Mouse (Mus musculus) heart, adult 2 months (tissue): ENCODE data around the gene Masp2. TPM values are rescaled to one million over a fixed set of nuclear protein-coding genes. Genes with fewer than 3 reads are reported as not detected.
A peak's percentile ranks its signal among the peaks of the same experiment; 100 is the strongest.

Experiments used
- DNase-seq, 2 experiments: peaks; one replicate each; pipeline ENCODE4 v3.0.0; 2021
- H3K27ac ChIP-seq: fragments of 200-600 bp; 2 replicates; pipeline ENCODE4 v1.8.1; 2022
- H3K27me3 ChIP-seq: fragments of 200-500 bp; 2 replicates; pipeline ENCODE4 v1.6.1; 2012; ENCODE audit warnings: mild to moderate bottlenecking, low read length, inconsistent platforms, mixed read lengths; ENCODE audit not compliant: control insufficient read depth, insufficient read depth
- H3K36me3 ChIP-seq: fragments of 200-500 bp; 2 replicates; pipeline ENCODE4 v1.6.1; 2012; ENCODE audit warnings: low read length, inconsistent platforms; ENCODE audit not compliant: control insufficient read depth, insufficient read depth
- H3K4me1 ChIP-seq: fragments of 200-500 bp; 2 replicates; pipeline ENCODE4 v1.6.1; 2011; ENCODE audit warnings: low read length; ENCODE audit not compliant: control insufficient read depth, insufficient read depth
- H3K4me3 ChIP-seq: fragments of 200-600 bp; 2 replicates; pipeline ENCODE4 v1.8.1; 2022
- H3K79me2 ChIP-seq: fragments of 200-500 bp; replicated peaks from 2 replicates; pipeline ENCODE4 v1.6.1; 2012; ENCODE audit warnings: mild to moderate bottlenecking, inconsistent platforms, low read length, moderate library complexity, mixed read lengths; ENCODE audit not compliant: control insufficient read depth, insufficient read depth
- H3K9ac ChIP-seq: fragments of 200-500 bp; 2 replicates; pipeline ENCODE4 v1.6.1; 2012; ENCODE audit warnings: low read depth, mild to moderate bottlenecking, control low read depth, inconsistent platforms, low read length, mixed read lengths
- CTCF ChIP-seq: fragments of 200-600 bp; IDR thresholded peaks from 2 replicates; pipeline ENCODE4 v1.8.1; 2022; ENCODE audit warnings: antibody characterized with exemption, mild to moderate bottlenecking, moderate library complexity
- EP300 ChIP-seq: fragments of 200-500 bp; IDR thresholded peaks from 2 replicates; pipeline ENCODE4 v1.6.1; 2011; ENCODE audit warnings: low read depth, low read length, control low read depth; ENCODE audit not compliant: insufficient read depth
- POLR2A ChIP-seq: fragments of 200-500 bp; IDR thresholded peaks from 2 replicates; pipeline ENCODE4 v1.6.1; 2011; ENCODE audit warnings: mild to moderate bottlenecking, low read depth, low read length, control low read depth; ENCODE audit not compliant: insufficient read depth
- WGBS: fragments of 180-500 bp; shearing (Covaris S2); methylation state at CpG from one replicate; pipeline ENCODE4 v1.1.7; 2018; 5-methylcytosine and 5-hydroxymethylcytosine counted together
- intact Hi-C: fragments of 180-260 bp; cut with DNase I; formaldehyde crosslinking; loops from one replicate; pipeline ENCODE4 v1.15.1; 2025
- polyA plus RNA-seq: library from polyadenylated mRNA; depleted of rRNA; stranded (reverse); fragments of >200 nt; gene quantifications from 2 replicates; pipeline ENCODE4 v1.2.3, GENCODE M21; 2012
- total RNA-seq, 2 experiments: library from RNA; stranded (reverse); gene quantifications; 2 replicates each; pipeline ENCODE4 v1.2.3; 2021

The Masp2 gene
- total and polyA plus RNA-seq, 3 experiments: 0.29 to 2.3 (median 0.52) TPM

DNA sequence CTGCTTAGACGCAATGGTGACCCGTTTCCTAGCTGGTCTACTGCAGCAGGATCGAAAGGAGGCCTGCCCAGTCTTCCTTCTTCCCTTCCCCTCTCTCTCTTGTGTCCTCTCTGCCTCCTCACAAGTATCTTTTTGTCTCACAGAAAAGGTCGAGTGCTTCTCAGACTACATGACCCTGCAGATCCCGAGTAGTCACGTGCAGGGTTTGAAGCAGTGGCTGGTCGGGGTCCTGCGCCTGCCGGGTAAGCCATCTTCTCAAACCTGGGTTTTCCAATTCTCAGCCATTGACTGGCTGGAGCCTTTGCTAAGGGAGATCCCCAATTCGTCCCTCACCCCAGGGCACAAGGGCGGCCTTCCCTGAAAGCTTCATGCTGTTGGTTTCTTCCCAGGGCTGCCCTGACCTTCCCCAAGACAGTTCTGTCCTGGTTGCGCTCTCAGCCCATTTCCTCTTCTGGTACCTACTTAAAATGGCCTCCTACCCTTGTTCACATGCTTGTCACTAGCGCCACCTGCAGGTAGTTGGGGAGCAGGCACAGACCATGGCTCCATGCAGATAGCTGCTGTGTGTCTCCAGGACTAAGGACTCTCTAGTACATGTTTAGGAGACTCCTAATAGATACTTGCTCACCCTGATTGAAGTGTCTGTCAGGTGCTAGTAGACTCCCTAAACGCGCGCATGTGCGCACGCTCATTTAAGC is 52.5 kb downstream of the Masp2 start:
- Histone ChIP-seq H3K27me3 (no peaks in the 10 kb centered on the region; the same call in 1 of the 2 replicates), H3K9ac (no peak overlapping the region), H3K36me3 (no peaks in the 10 kb centered on the region), H3K4me1 (no peaks in the 10 kb centered on the region), H3K4me3 (no peak overlapping the region), H3K79me2 (no peaks in the 10 kb centered on the region), H3K27ac (no peak overlapping the region)
- intact Hi-C loops: no loop called here
- TF ChIP-seq CTCF (peak; percentile 44), POLR2A (no peak), EP300 (no peak)
- no peak for DNase-seq
- WGBS: 84% methylated on average over 18 of the region's 18 CpGs

- Histone ChIP-seq H3K4me1 (no peaks in the 10 kb centered on the region), H3K4me3 (no peak overlapping the region), H3K79me2 (no peaks in the 10 kb centered on the region), H3K27me3 (no peaks in the 10 kb centered on the region; the same call in 1 of the 2 replicates), H3K27ac (no peak overlapping the region), H3K9ac (no peak overlapping the region), H3K36me3 (no peaks in the 10 kb centered on the region)
- DNase-seq: no peak
- 52% methylated on average over 15 of the region's 15 CpGs for WGBS
- TF ChIP-seq CTCF (no peak), POLR2A (no peak), EP300 (no peak)
- intact Hi-C loops: no loop called here
These were observed 54.4 kb downstream of the Masp2 start for GRCm38 (mm10) chr4:148656691-148657258.

DNA sequence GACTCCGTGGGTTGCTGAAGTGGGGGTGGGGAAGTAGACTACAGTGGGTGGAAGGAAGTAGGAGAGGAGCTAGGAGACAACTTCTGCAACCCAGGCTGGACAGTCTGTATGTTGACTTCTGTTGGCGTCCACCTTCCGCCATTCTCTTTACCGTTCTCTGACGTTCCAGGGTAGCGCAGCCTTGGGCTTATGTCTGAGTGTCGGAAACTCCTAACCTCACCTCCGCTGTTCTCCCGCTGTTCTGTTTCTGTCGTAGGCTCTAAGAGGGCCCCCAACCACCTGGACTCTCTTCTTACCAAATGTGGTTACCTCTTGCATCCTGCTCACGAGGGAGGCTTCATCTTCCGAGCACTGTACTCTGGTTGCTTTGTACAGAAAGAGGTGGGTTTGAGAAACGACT is 55.4 kb downstream of the Masp2 start:
- no peaks in the 10 kb centered on the region; the same call in 1 of the 2 replicates for H3K27me3 ChIP-seq
- intact Hi-C loops: no loop called here
- no peak for DNase-seq
- no peaks in the 10 kb centered on the region for H3K4me1 ChIP-seq
- H3K79me2 ChIP-seq: no peaks in the 10 kb centered on the region
- no peak overlapping the region for H3K4me3 ChIP-seq
- no peak overlapping the region for H3K9ac ChIP-seq
- no peaks in the 10 kb centered on the region for H3K36me3 ChIP-seq
- no peak for TF ChIP-seq CTCF
- no peak for TF ChIP-seq EP300
- no peak for TF ChIP-seq POLR2A
- no peak overlapping the region for H3K27ac ChIP-seq
- 79% methylated on average over 13 of the region's 13 CpGs for WGBS

DNA sequence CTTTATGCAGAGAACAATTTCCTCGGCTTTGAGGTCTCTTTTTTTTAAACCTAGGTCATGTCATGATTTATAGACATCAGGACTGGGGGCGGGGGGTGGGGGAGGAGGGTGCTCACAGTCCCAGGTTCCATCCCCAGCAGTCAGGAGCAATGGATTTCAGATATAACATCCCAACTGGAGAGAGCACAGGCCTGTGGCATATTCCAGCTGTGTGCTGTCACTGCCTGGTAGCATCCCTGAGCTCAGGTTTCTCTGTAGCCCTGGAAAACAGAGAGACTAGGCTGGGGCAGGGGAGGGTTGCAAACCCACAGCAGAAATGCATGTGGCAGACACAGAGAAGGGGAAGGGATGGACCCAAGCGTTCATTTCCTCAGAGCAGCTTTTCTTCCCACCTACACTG is 57.8 kb downstream of the Masp2 start:
- Histone ChIP-seq H3K79me2 (no peaks in the 10 kb centered on the region), H3K4me3 (no peak overlapping the region), H3K36me3 (no peaks in the 10 kb centered on the region), H3K9ac (no peak overlapping the region), H3K27ac (no peak overlapping the region), H3K4me1 (no peaks in the 10 kb centered on the region), H3K27me3 (no peaks in the 10 kb centered on the region; the same call in 1 of the 2 replicates)
- WGBS: 62% methylated on average over 3 of the region's 3 CpGs
- TF ChIP-seq EP300 (no peak), POLR2A (no peak), CTCF (no peak)
- intact Hi-C loops: no loop called here
- DNase-seq: no peak

DNA sequence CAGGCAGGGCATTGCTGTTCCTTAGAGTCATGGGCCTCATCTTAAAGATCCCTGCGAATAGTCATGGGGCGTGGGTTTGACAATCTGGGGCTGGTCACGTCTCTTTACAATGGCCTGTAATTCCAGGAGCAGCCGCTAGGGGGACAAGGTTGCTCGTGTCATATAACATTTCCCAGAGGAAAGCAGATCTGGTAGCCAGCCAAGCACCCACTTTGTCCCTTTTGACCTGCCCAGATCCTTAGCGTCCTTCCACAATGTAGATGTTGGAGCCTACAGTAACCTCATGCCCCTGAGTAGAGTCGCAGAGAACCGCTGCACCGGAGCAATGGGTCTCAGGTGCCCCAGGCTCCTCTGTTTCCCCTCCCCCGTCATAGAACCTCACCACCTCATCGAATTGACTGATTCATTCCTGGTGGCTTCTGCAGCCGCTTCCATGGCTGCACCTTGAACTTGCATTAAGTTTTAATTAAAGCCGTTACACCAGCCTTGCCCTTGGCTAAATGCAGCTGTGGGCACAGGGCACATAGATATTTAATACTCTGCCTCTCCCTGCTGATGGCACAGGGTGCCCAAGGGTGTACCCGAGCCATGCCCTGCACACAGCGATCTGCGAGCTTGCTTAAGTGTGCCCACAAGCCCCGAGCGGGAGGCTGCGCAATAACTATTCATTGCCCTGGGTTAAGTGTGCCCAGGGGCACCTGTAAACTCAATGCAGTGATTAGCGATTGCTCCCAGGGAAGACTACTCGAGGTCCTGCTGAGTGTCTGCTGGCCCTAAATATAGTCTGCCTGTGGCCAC is 60.0 kb downstream of the Masp2 start:
- Histone ChIP-seq H3K36me3 (no peaks in the 10 kb centered on the region), H3K4me3 (no peak overlapping the region), H3K4me1 (no peaks in the 10 kb centered on the region), H3K9ac (no peak overlapping the region), H3K27me3 (no peaks in the 10 kb centered on the region), H3K79me2 (no peaks in the 10 kb centered on the region), H3K27ac (no peak overlapping the region)
- intact Hi-C loops: no loop called here
- TF ChIP-seq EP300 (no peak), CTCF (peak; percentile 93)
- peak; percentile 66 to 80 for DNase-seq
- WGBS: 26% methylated on average over 21 of the region's 21 CpGs
